ENCODE assay signal across 8 mouse cellular contexts in genomic region chr1:89070871-89071361, GRCm38 (mm10). TPM values are rescaled to one million over a fixed set of nuclear protein-coding genes. Genes with fewer than 3 reads are reported as not detected.
DNase-seq lines count a peak whose midpoint lies in the region; ATAC-seq and TF ChIP-seq lines count a peak whose summit lies in the region.

No protein-coding gene starts in this region.

- in situ Hi-C loops in ES-E14 (cut with MboI; ENCODE audit: low sequenced_read_pairs in 2 of 2, unreplicated experiment in 2 of 2): no loop called here

- peaks cover 52% of the 10 kb centered on the region for H3K79me3 ChIP-seq in C2C12 (ENCODE audit: low read depth)

- H3K36me3 ChIP-seq in C2C12 (ENCODE audit: control insufficient read depth, insufficient read depth): peaks cover 7% of the 10 kb centered on the region
- H3K36me3 ChIP-seq in ES-E14 (ENCODE audit: control insufficient read depth, insufficient read depth, low read length, poor library complexity, severe bottlenecking): no peaks in the 10 kb centered on the region
- no peaks in the 10 kb centered on the region for H3K36me3 ChIP-seq in heart, embryonic 15.5 days
- no peaks in the 10 kb centered on the region for H3K36me3 ChIP-seq in lung, embryonic 15.5 days
- H3K36me3 ChIP-seq in splenic B cell, adult 2 months (ENCODE audit: control insufficient read depth, insufficient read depth, low read length, poor library complexity, severe bottlenecking): no peaks in the 10 kb centered on the region

- H3K27me3 ChIP-seq in C2C12 (ENCODE audit: control insufficient read depth, insufficient read depth, insufficient read length): no peaks in the 10 kb centered on the region
- no peaks in the 10 kb centered on the region for H3K27me3 ChIP-seq in heart, embryonic 15.5 days
- no peaks in the 10 kb centered on the region for H3K27me3 ChIP-seq in lung, embryonic 15.5 days
- 0 out of 2 replicates have a peak, but pooled peaks cover 2% of the 10 kb centered on the region for H3K27me3 ChIP-seq in splenic B cell, adult 2 months (ENCODE audit: control insufficient read depth, insufficient read depth, low read length, poor library complexity, severe bottlenecking)

- peak overlapping the region; percentile 83 for H3K4me3 ChIP-seq in C2C12 (ENCODE audit: insufficient read depth, poor library complexity, severe bottlenecking)
- H3K4me3 ChIP-seq in ES-E14 (ENCODE audit: insufficient read depth in 1 of 2, low read depth in 1 of 2, low read length in 2 of 2, poor library complexity in 1 of 2, severe bottlenecking in 1 of 2): peak overlapping the region; percentile 91 to 92
- peak overlapping the region; percentile 87 for H3K4me3 ChIP-seq in heart, embryonic 15.5 days
- H3K4me3 ChIP-seq in lung, embryonic 15.5 days: peak overlapping the region; percentile 87

- ATAC-seq in heart, embryonic 15.5 days (replicated peaks; ENCODE audit: insufficient number of reproducible peaks, insufficient read depth, low FRiP score, low read depth): no peak
- ATAC-seq in lung, embryonic 15.5 days (ENCODE audit: borderline replicate concordance, extremely low read depth, low FRiP score, low TSS enrichment): no peak
- ATAC-seq in monocyte, adult 5-6 weeks (replicated peaks; ENCODE audit: insufficient number of reproducible peaks, low FRiP score, low TSS enrichment, poor library complexity, severe bottlenecking): no peak

- H3K9ac ChIP-seq in ES-E14 (ENCODE audit: insufficient read depth, low read depth, low read length, poor library complexity, severe bottlenecking): peak overlapping the region; percentile 90
- peak overlapping the region; percentile 90 for H3K9ac ChIP-seq in heart, embryonic 15.5 days
- peak overlapping the region; percentile 89 for H3K9ac ChIP-seq in lung, embryonic 15.5 days

- peak overlapping the region; percentile 77 for H3ac ChIP-seq in C2C12 (ENCODE audit: control insufficient read depth, insufficient read length, low read depth)

- peaks cover 13 to 17% of the 10 kb centered on the region in 2 experiments for H3K4me1 ChIP-seq in ES-E14 (ENCODE audit: control insufficient read depth in 2 of 2, insufficient read depth in 2 of 2, low read length in 2 of 2, poor library complexity in 1 of 2)
- H3K4me1 ChIP-seq in heart, embryonic 15.5 days (replicated peaks): peaks cover 50% of the 10 kb centered on the region
- peaks cover 44% of the 10 kb centered on the region for H3K4me1 ChIP-seq in lung, embryonic 15.5 days

- no peak for TF ChIP-seq CTCF in C2C12 (IDR thresholded peaks at IDR 0.05; ENCODE audit: control insufficient read depth, insufficient read depth, insufficient read length)

- peaks cover 57% of the 10 kb centered on the region for H3K79me2 ChIP-seq in C2C12 (ENCODE audit: control insufficient read depth, insufficient read depth)

- H3K9me3 ChIP-seq in ES-E14 (ENCODE audit: control insufficient read depth, insufficient read depth, low read depth, low read length): no peaks in the 10 kb centered on the region
- no peaks in the 10 kb centered on the region for H3K9me3 ChIP-seq in heart, embryonic 15.5 days (replicated peaks)
- H3K9me3 ChIP-seq in lung, embryonic 15.5 days: no peaks in the 10 kb centered on the region

- no peak overlapping the region for H3K27ac ChIP-seq in ES-E14 (ENCODE audit: insufficient read depth, low read depth, low read length, poor library complexity, severe bottlenecking)
- peak overlapping the region; percentile 87 for H3K27ac ChIP-seq in heart, embryonic 15.5 days
- H3K27ac ChIP-seq in lung, embryonic 15.5 days: peak overlapping the region; percentile 83

- no peak for DNase-seq in ES-E14 (ENCODE audit: low read depth, low spot score)
- peak; percentile 66 for DNase-seq in embryo, embryonic 10.5 days (ENCODE audit: low spot score)
- DNase-seq in kidney, postnatal 25 days: peak; percentile 47 to 56
- DNase-seq in splenic B cell, adult 2 months (ENCODE audit: low read depth, low spot score): peak; percentile 1

- peak overlapping the region; percentile 77 for H3K4me2 ChIP-seq in heart, embryonic 15.5 days
- peak overlapping the region; percentile 81 for H3K4me2 ChIP-seq in lung, embryonic 15.5 days

- under 1% methylated on average over 28 of the region's 28 CpGs for WGBS in heart, embryonic 15.5 days
- WGBS in lung, embryonic 15.5 days: under 1% methylated on average over 28 of the region's 28 CpGs

TF ChIP-seq in C2C12, 6 proteins besides CTCF, POLR2A, EP300 and RAD21:
- TF ChIP-seq MYOD1 (IDR thresholded peaks at IDR 0.05; ENCODE audit: control insufficient read depth, insufficient read length, low read depth): no peak
- no peak for TF ChIP-seq MAX (IDR thresholded peaks at IDR 0.05)
- no peak for TF ChIP-seq CEBPB (IDR thresholded peaks at IDR 0.05; ENCODE audit: low read depth)
- no peak for TF ChIP-seq USF1 (IDR thresholded peaks at IDR 0.05; ENCODE audit: low read depth)
- TF ChIP-seq MYOG (IDR thresholded peaks at IDR 0.05; ENCODE audit: control insufficient read depth, extremely low read depth, insufficient read length): no peak
- no peak for TF ChIP-seq FOSL1 (IDR thresholded peaks at IDR 0.05; ENCODE audit: insufficient read depth, low read length, poor library complexity, severe bottlenecking)

TF ChIP-seq in ES-E14, 5 proteins besides CTCF, POLR2A, EP300 and RAD21:
- TF ChIP-seq ZNF384 (IDR thresholded peaks at IDR 0.05; ENCODE audit: low read depth, low read length) (no peak), CHD2 (IDR thresholded peaks at IDR 0.05; ENCODE audit: low read depth, low read length) (no peak), HCFC1 (IDR thresholded peaks at IDR 0.05; ENCODE audit: borderline replicate concordance, insufficient read depth, low read length) (no peak), MAFK (IDR thresholded peaks at IDR 0.05; ENCODE audit: insufficient read depth, low read depth, low read length) (no peak), ZC3H11A (IDR thresholded peaks at IDR 0.05; ENCODE audit: borderline replicate concordance, low read depth, low read length) (no peak)

RNA-seq across cellular contexts. Expression of gene Sh3bp4, which starts 0.7 kb away (rescaled TPM):
- polyA plus RNA-seq in C2C12 (2012; fragmentation: generic; extraction: Trizol): 24.0 TPM
- total RNA-seq in ES-E14 (2012; rRNA removed): 10.0 and 12.0 TPM in 2 replicates
- 21.2 and 21.7 TPM in 2 replicates for polyA plus RNA-seq in heart, embryonic 15.5 days (2015; fragmentation: Nextera tagmentation; extraction: Ambion mirVana)
- polyA plus RNA-seq in lung, embryonic 15.5 days (2015; fragmentation: Nextera tagmentation; extraction: Ambion mirVana): 25.2 and 27.1 TPM in 2 replicates
- total RNA-seq in monocyte, adult 5-6 weeks (2017): 0.97 to 2.0 TPM (median 1.3 TPM) in 3 replicates
